Comparison of ENCODE assay signal across 20 mouse cellular contexts in the genomic region with DNA sequence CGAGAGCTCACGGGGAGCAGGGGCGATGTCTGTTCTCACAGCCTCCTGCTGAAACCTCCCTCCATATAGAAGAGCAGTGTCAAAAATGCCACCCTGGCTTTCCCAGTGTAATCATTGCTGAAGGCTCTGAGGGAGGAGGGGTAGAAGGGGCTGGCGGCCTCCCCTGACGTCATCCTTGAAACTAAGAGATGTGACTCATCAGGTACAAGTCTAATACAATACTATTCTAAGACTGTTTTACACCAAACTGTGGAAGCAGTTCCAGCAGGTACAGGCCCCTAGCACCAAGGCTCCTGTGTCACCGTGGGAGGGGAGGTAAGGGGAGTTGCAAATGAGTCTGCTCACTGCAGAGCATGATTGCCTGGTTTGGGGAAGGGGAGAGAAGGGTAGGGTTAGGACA. TPM values are rescaled to one million over a fixed set of nuclear protein-coding genes. Genes with fewer than 3 reads are reported as not detected.
A peak's percentile ranks its signal among the peaks of the same experiment; 100 is the strongest.
DNase-seq lines count a peak whose midpoint lies in the region; ATAC-seq lines count a peak whose summit lies in the region.
"Had no signal": no experiment of that assay in that cellular context is flagged by ENCODE, and none has a peak within 500 bp of the region (broad histone marks: within the 10 kb centered on the region; RNA-seq: fewer than 3 reads in every experiment).

No protein-coding gene starts in this region.

- DNase-seq in hindbrain, embryonic 10.5 days (ENCODE audit: low spot score) = no peak
- peak; percentile 41 for DNase-seq in adrenal gland, postnatal 14 days
- no peak for DNase-seq in retina, embryonic 14.5 days (ENCODE audit: low spot score)
- no peak for DNase-seq in heart, postnatal 10 days
- DNase-seq: cerebellum, postnatal 14 days; gastrocnemius, postnatal 36 days; heart, postnatal 4 days; kidney, adult 18-20 months had no signal

- no peak overlapping the region for H3K4me3 ChIP-seq in hindbrain, embryonic 16.5 days (ENCODE audit: low read length)
- no peak overlapping the region for H3K4me3 ChIP-seq in hindbrain, embryonic 10.5 days
- H3K4me3 ChIP-seq in neural tube, embryonic 13.5 days = no peak overlapping the region
- H3K4me3 ChIP-seq in neural tube, embryonic 15.5 days (replicated peaks) = no peak overlapping the region
- H3K4me3 ChIP-seq in intestine, embryonic 16.5 days (ENCODE audit: low read length) = no peak overlapping the region
- H3K4me3 ChIP-seq: embryonic facial prominence, embryonic 15.5 days; heart, embryonic 12.5 days; layer of hippocampus, adult 2 months; left cerebral cortex, adult 2 months; midbrain, embryonic 10.5 days; myocyte had no signal

- H3K4me1 ChIP-seq in hindbrain, embryonic 16.5 days (ENCODE audit: control insufficient read depth, insufficient read depth, low read depth, low read length) = no peaks in the 10 kb centered on the region; the same call in 1 of the 2 replicates
- H3K4me1 ChIP-seq in hindbrain, embryonic 10.5 days (replicated peaks) = peaks cover 27% of the 10 kb centered on the region
- H3K4me1 ChIP-seq in neural tube, embryonic 13.5 days (replicated peaks) = peaks cover 21% of the 10 kb centered on the region
- peaks cover 12% of the 10 kb centered on the region; the same call in 1 of the 2 replicates for H3K4me1 ChIP-seq in neural tube, embryonic 15.5 days
- no peaks in the 10 kb centered on the region for H3K4me1 ChIP-seq in intestine, embryonic 16.5 days (ENCODE audit: control insufficient read depth, insufficient read depth, low read length)

- 28% methylated on average over 6 of the region's 6 CpGs for WGBS in hindbrain, embryonic 16.5 days
- WGBS in hindbrain, embryonic 10.5 days = 33% methylated on average over 6 of the region's 6 CpGs
- WGBS in neural tube, embryonic 13.5 days = 27% methylated on average over 6 of the region's 6 CpGs
- WGBS in neural tube, embryonic 15.5 days = 37% methylated on average over 6 of the region's 6 CpGs
- WGBS in intestine, embryonic 16.5 days = 35% methylated on average over 6 of the region's 6 CpGs

- no peak overlapping the region for H3K27ac ChIP-seq in hindbrain, embryonic 16.5 days (ENCODE audit: low read depth, low read length)
- H3K27ac ChIP-seq in hindbrain, embryonic 10.5 days = no peak overlapping the region
- H3K27ac ChIP-seq in neural tube, embryonic 13.5 days (replicated peaks) = no peak overlapping the region
- H3K27ac ChIP-seq in neural tube, embryonic 15.5 days (replicated peaks) = no peak overlapping the region
- H3K27ac ChIP-seq in intestine, embryonic 16.5 days (ENCODE audit: low read length) = no peak overlapping the region
- H3K27ac ChIP-seq: embryonic facial prominence, embryonic 15.5 days; layer of hippocampus, adult 2 months; left cerebral cortex, adult 2 months; liver, embryonic 14.5 days; midbrain, embryonic 10.5 days had no signal

- no peak overlapping the region for H3K9ac ChIP-seq in hindbrain, embryonic 16.5 days (ENCODE audit: low read depth, low read length)
- no peak overlapping the region for H3K9ac ChIP-seq in neural tube, embryonic 13.5 days
- H3K9ac ChIP-seq in neural tube, embryonic 15.5 days (replicated peaks) = no peak overlapping the region
- no peak overlapping the region for H3K9ac ChIP-seq in intestine, embryonic 16.5 days (ENCODE audit: low read depth, low read length)
- H3K9ac ChIP-seq: embryonic facial prominence, embryonic 15.5 days; heart, embryonic 12.5 days; liver, embryonic 14.5 days had no signal

- no peaks in the 10 kb centered on the region for H3K36me3 ChIP-seq in hindbrain, embryonic 16.5 days (ENCODE audit: control insufficient read depth, insufficient read depth, low read length)
- H3K36me3 ChIP-seq in hindbrain, embryonic 10.5 days = no peaks in the 10 kb centered on the region
- H3K36me3 ChIP-seq in neural tube, embryonic 13.5 days = no peaks in the 10 kb centered on the region
- H3K36me3 ChIP-seq in neural tube, embryonic 15.5 days = no peaks in the 10 kb centered on the region
- H3K36me3 ChIP-seq in intestine, embryonic 16.5 days (ENCODE audit: control insufficient read depth, insufficient read depth, low read length) = no peaks in the 10 kb centered on the region
- H3K36me3 ChIP-seq: embryonic facial prominence, embryonic 15.5 days; heart, embryonic 12.5 days; midbrain, embryonic 10.5 days had no signal

- no peaks in the 10 kb centered on the region for H3K9me3 ChIP-seq in hindbrain, embryonic 16.5 days (ENCODE audit: control insufficient read depth, low read length)
- H3K9me3 ChIP-seq in hindbrain, embryonic 10.5 days = no peaks in the 10 kb centered on the region
- no peaks in the 10 kb centered on the region for H3K9me3 ChIP-seq in neural tube, embryonic 13.5 days
- no peaks in the 10 kb centered on the region for H3K9me3 ChIP-seq in neural tube, embryonic 15.5 days (replicated peaks)
- no peaks in the 10 kb centered on the region for H3K9me3 ChIP-seq in intestine, embryonic 16.5 days (ENCODE audit: control insufficient read depth, low read length)
- H3K9me3 ChIP-seq: embryonic facial prominence, embryonic 15.5 days; heart, embryonic 12.5 days; midbrain, embryonic 10.5 days had no signal

- ATAC-seq in hindbrain, embryonic 16.5 days = 0 out of 2 replicates have a peak, but pooled peaks have one; percentile 9
- no peak for ATAC-seq in neural tube, embryonic 13.5 days (ENCODE audit: low read depth)
- no peak for ATAC-seq in neural tube, embryonic 15.5 days (ENCODE audit: low FRiP score)
- ATAC-seq in intestine, embryonic 16.5 days = peak; percentile 51
- ATAC-seq: activated CD4-positive, CD25-positive, alpha-beta regulatory T cell, adult 4 months had no signal

- no peak overlapping the region for H3K4me2 ChIP-seq in hindbrain, embryonic 16.5 days (ENCODE audit: low read length)
- H3K4me2 ChIP-seq in neural tube, embryonic 13.5 days = 0 out of 2 replicates have a peak overlapping the region, but pooled peaks have one; percentile 7
- H3K4me2 ChIP-seq in neural tube, embryonic 15.5 days = no peak overlapping the region
- H3K4me2 ChIP-seq in intestine, embryonic 16.5 days (ENCODE audit: low read depth, low read length) = no peak overlapping the region
- H3K4me2 ChIP-seq: embryonic facial prominence, embryonic 15.5 days; heart, embryonic 12.5 days had no signal

- no peaks in the 10 kb centered on the region for H3K27me3 ChIP-seq in hindbrain, embryonic 16.5 days (replicated peaks; ENCODE audit: control insufficient read depth, insufficient read depth, low read length)
- H3K27me3 ChIP-seq in hindbrain, embryonic 10.5 days (ENCODE audit: insufficient read depth, poor library complexity, severe bottlenecking) = peaks cover 20% of the 10 kb centered on the region
- peaks cover 5% of the 10 kb centered on the region; the same call in 1 of the 2 replicates for H3K27me3 ChIP-seq in neural tube, embryonic 13.5 days
- no peaks in the 10 kb centered on the region for H3K27me3 ChIP-seq in neural tube, embryonic 15.5 days (replicated peaks)
- no peaks in the 10 kb centered on the region; the same call in 1 of the 2 replicates for H3K27me3 ChIP-seq in intestine, embryonic 16.5 days (replicated peaks; ENCODE audit: control insufficient read depth, insufficient read depth, low read length)
- H3K27me3 ChIP-seq: embryonic facial prominence, embryonic 15.5 days had no signal

- intact Hi-C loops in heart, postnatal 10 days (cut with DNase I) = no loop called here

RNA-seq across cellular contexts. Expression of a gene that starts 5.1 kb away (rescaled TPM):
- polyA plus RNA-seq in hindbrain, embryonic 16.5 days (2015; fragmentation: Nextera tagmentation; extraction: Ambion mirVana) = 39.9 and 43.4 TPM in 2 replicates
- 12.5 and 17.2 TPM in 2 replicates for polyA plus RNA-seq in hindbrain, embryonic 10.5 days (2016; fragmentation: Nextera tagmentation; extraction: Ambion mirVana)
- polyA plus RNA-seq in neural tube, embryonic 13.5 days (2015; fragmentation: Nextera tagmentation; extraction: Ambion mirVana) = 43.8 and 44.0 TPM in 2 replicates
- polyA plus RNA-seq in neural tube, embryonic 15.5 days (2015; fragmentation: Nextera tagmentation; extraction: Ambion mirVana) = 48.0 and 48.5 TPM in 2 replicates
- total RNA-seq in adrenal gland, postnatal 14 days (2021) = 9.9 and 12.2 TPM in 2 replicates
- polyA plus RNA-seq in intestine, embryonic 16.5 days (2015; fragmentation: Nextera tagmentation; extraction: Ambion mirVana) = 27.1 and 27.9 TPM in 2 replicates
- 10 to 100 TPM; 19.7 to 30.7 TPM for total RNA-seq in heart, postnatal 10 days (2021)

RNA-seq across cellular contexts. Expression of a gene that starts 57.5 kb away (rescaled TPM):
- polyA plus RNA-seq in hindbrain, embryonic 16.5 days (2015; fragmentation: Nextera tagmentation; extraction: Ambion mirVana) = 3.4 and 4.3 TPM in 2 replicates
- 3.9 and 4.4 TPM in 2 replicates for polyA plus RNA-seq in hindbrain, embryonic 10.5 days (2016; fragmentation: Nextera tagmentation; extraction: Ambion mirVana)
- 5.1 and 6.8 TPM in 2 replicates for polyA plus RNA-seq in neural tube, embryonic 13.5 days (2015; fragmentation: Nextera tagmentation; extraction: Ambion mirVana)
- 4.3 and 4.5 TPM in 2 replicates for polyA plus RNA-seq in neural tube, embryonic 15.5 days (2015; fragmentation: Nextera tagmentation; extraction: Ambion mirVana)
- total RNA-seq in adrenal gland, postnatal 14 days (2021) = 29.4 and 30.3 TPM in 2 replicates
- 2.7 and 3.1 TPM in 2 replicates for polyA plus RNA-seq in intestine, embryonic 16.5 days (2015; fragmentation: Nextera tagmentation; extraction: Ambion mirVana)
- 10 to 100 TPM; 13.7 to 14.8 TPM for total RNA-seq in heart, postnatal 10 days (2021)

Comparison
In these comparisons a context has a peak if more than half of its experiments do, and no peak if none do; other contexts are left out.
1. ATAC-seq: peak in hindbrain, embryonic 16.5 days (single experiment) and intestine, embryonic 16.5 days (single experiment); none in neural tube, embryonic 13.5 days (single experiment) and neural tube, embryonic 15.5 days (single experiment).